Mouse (Mus musculus): ENCODE measurements around the gene Osbpl7.

DNA sequence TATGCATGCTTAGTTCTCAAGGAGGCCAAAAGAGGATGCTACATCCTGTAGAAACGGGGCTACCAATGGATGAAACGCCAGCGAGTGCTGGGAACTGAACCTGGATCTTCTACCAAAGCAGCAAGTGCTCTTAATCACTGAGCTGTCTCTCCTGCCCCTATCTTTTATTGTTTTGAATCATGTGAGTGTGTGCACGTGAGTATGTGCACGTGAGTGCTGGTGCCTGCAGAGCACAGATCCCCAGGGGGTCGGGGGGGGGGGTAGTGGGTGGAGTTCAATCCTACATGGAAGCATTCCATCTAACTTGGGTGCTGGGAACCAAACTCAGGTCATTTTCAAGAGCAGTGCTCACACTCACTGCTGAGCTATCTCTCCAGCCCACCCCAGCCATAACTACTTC, 35.9 kb downstream of the Osbpl7 start:
- TF ChIP-seq POLR2A (IDR thresholded peaks at IDR 0.05; ENCODE audit: low read depth, low read length), result no peak
- TF ChIP-seq CTCF (conservative IDR thresholded peaks at IDR 0.05; ENCODE audit: insufficient read depth, insufficient read length, low read depth, low read length), result no peak
